Mouse (Mus musculus) neural tube, embryonic 11.5 days (tissue): Measurements from ENCODE around the gene Emcn. TPM values are rescaled to one million over a fixed set of nuclear protein-coding genes. Genes with fewer than 3 reads are reported as not detected.

Experiments used
- ATAC-seq: fragments of 200-750 bp; cut with Nextera tagmentation; 2 replicates; pipeline ENCODE4 v1.8.0; 2017; ENCODE audit warnings: moderate number of reproducible peaks, mild to moderate bottlenecking, moderate TSS enrichment, moderate library complexity; ENCODE audit not compliant: insufficient read depth, low FRiP score, low TSS enrichment
- DNase-seq: peaks from one replicate; pipeline ENCODE4 v3.0.0-alpha.2; 2015; ENCODE audit warnings: low spot score
- H3K27ac ChIP-seq: fragments of 300-500 bp; sonication (generic); 2 replicates; pipeline ENCODE4 v1.5.1; 2014; ENCODE audit warnings: low read depth, mild to moderate bottlenecking, low read length
- H3K27me3 ChIP-seq: fragments of 300-500 bp; sonication (generic); 2 replicates; pipeline ENCODE4 v1.6.1; 2014; ENCODE audit warnings: mild to moderate bottlenecking, low read length, mixed read lengths; ENCODE audit not compliant: control insufficient read depth, insufficient read depth
- H3K36me3 ChIP-seq: fragments of 300-500 bp; sonication (generic); 2 replicates; pipeline ENCODE4 v1.6.1; 2014; ENCODE audit warnings: mild to moderate bottlenecking, low read length, moderate library complexity, mixed read lengths; ENCODE audit not compliant: control insufficient read depth, insufficient read depth
- H3K4me1 ChIP-seq: fragments of 300-500 bp; sonication (generic); 2 replicates; pipeline ENCODE4 v1.6.1; 2014; ENCODE audit warnings: low read length, mixed read lengths; ENCODE audit not compliant: control insufficient read depth, insufficient read depth
- H3K4me2 ChIP-seq: fragments of 300-500 bp; sonication (generic); 2 replicates; pipeline ENCODE4 v1.6.1; 2014; ENCODE audit warnings: low read depth, mild to moderate bottlenecking, moderate library complexity
- H3K4me3 ChIP-seq: fragments of 300-500 bp; sonication (generic); 2 replicates; pipeline ENCODE4 v1.5.1; 2014; ENCODE audit warnings: low read depth, low read length
- H3K9ac ChIP-seq: fragments of 300-500 bp; sonication (generic); 2 replicates; pipeline ENCODE4 v1.6.1; 2014; ENCODE audit warnings: mild to moderate bottlenecking, low read length
- H3K9me3 ChIP-seq: fragments of 300-500 bp; sonication (generic); 2 replicates; pipeline ENCODE4 v1.6.1; 2016; ENCODE audit warnings: low read length; ENCODE audit not compliant: control insufficient read depth
- WGBS: fragments of 180-500 bp; shearing (Covaris S2); extraction: QIAGEN DNeasy Blood & Tissue Kit; methylation state at CpG from one replicate; pipeline ENCODE4 v1.1.7; 2014; 5-methylcytosine and 5-hydroxymethylcytosine counted together
- polyA plus RNA-seq: library from polyadenylated mRNA; unstranded; fragments of >200 nt; fragmentation: Nextera tagmentation; extraction: Ambion mirVana; gene quantifications from 2 replicates; pipeline ENCODE4 v1.2.1, GENCODE M21; 2014

The Emcn gene
- polyA plus RNA-seq, 1 experiment from 2014 or later = 32.0 TPM

- no peak overlapping the region for H3K9ac ChIP-seq
- H3K4me1 ChIP-seq = no peaks in the 10 kb centered on the region
- no peak overlapping the region for H3K4me3 ChIP-seq
- 87% methylated on average over 4 of the region's 4 CpGs for WGBS
- no peak overlapping the region for H3K27ac ChIP-seq
- DNase-seq = no peak
- no peaks in the 10 kb centered on the region for H3K27me3 ChIP-seq
- no peak overlapping the region for H3K4me2 ChIP-seq
- no peak for ATAC-seq
- no peaks in the 10 kb centered on the region for H3K9me3 ChIP-seq
- H3K36me3 ChIP-seq = no peaks in the 10 kb centered on the region
Measured at GRCm38 (mm10) chr3:137356697-137357096, 15.8 kb downstream of the Emcn start.

DNA sequence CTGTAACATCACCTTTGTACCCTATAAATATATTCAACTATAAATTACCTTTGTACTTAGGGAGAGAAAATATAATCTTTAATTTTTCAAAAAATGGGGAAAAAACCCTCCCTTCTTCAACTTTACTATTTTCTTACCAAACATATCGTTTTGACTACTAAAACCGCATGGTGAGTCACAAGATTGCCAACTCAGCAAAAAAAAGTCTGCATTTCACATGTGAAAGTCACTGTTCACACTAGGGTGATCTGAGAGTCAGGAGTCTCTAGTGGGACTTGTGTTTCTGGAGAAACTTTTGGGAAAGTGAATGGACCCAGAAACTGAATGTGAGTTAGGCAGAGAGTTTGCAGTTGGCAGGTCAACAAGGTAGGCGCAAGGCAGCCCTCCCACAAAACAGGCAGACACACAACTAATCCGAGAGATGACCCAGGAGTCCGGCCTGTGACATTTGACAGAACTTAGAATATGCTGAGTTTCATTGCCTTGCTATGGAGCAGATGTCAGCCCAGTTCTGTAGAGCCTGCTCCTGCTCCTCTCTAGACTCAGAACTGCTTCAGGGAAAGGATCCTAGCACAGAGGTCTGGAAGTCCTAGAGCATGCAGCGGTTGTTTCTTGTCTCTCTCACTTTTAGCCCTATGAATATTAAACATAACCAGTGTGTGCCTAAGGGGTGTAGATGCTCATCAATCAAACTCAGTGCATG lies 26.4 kb downstream of the Emcn start:
- 92% methylated on average over 6 of the region's 6 CpGs for WGBS
- H3K27me3 ChIP-seq = no peaks in the 10 kb centered on the region
- DNase-seq (no peak), ATAC-seq (no peak)
- no peak overlapping the region for H3K9ac ChIP-seq
- no peak overlapping the region for H3K4me2 ChIP-seq
- H3K9me3 ChIP-seq = no peaks in the 10 kb centered on the region
- H3K36me3 ChIP-seq = no peaks in the 10 kb centered on the region
- H3K4me3 ChIP-seq = no peak overlapping the region
- H3K27ac ChIP-seq = no peak overlapping the region
- no peaks in the 10 kb centered on the region for H3K4me1 ChIP-seq

- WGBS = 77% methylated on average over 3 of the region's 3 CpGs
- DNase-seq (no peak), ATAC-seq (no peak)
- no peak overlapping the region for H3K9ac ChIP-seq
- H3K4me2 ChIP-seq = no peak overlapping the region
- no peak overlapping the region for H3K4me3 ChIP-seq
- H3K4me1 ChIP-seq = no peaks in the 10 kb centered on the region
- no peak overlapping the region for H3K27ac ChIP-seq
- H3K9me3 ChIP-seq = no peaks in the 10 kb centered on the region
- H3K27me3 ChIP-seq = no peaks in the 10 kb centered on the region
- no peaks in the 10 kb centered on the region for H3K36me3 ChIP-seq
Measured at GRCm38 (mm10) chr3:137367826-137368325, 27.0 kb downstream of the Emcn start.

DNA sequence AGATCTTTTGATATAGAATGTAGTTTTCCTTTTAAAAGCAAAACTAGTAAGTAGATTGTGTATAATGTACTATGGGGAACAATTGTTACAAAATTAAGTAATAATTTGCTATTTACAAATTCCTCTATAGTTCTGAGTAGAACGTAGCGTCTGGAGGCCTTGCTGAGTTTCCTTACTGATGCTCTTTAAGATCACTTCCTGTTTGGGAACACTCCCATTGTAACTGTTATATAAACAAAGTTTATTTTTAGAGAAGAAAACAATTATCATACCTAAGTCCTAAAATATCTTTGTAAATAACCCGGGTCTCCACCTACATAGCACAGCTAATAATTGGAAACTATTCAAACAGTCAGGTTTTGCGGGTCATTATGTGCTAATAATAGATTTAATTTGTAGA lies 32.0 kb downstream of the Emcn start:
- no peaks in the 10 kb centered on the region for H3K36me3 ChIP-seq
- no peak for DNase-seq
- no peak for ATAC-seq
- H3K9me3 ChIP-seq = no peaks in the 10 kb centered on the region
- no peak overlapping the region for H3K4me2 ChIP-seq
- no peak overlapping the region for H3K27ac ChIP-seq
- H3K4me3 ChIP-seq = no peak overlapping the region
- no peak overlapping the region for H3K9ac ChIP-seq
- H3K27me3 ChIP-seq = no peaks in the 10 kb centered on the region
- H3K4me1 ChIP-seq = no peaks in the 10 kb centered on the region
- WGBS = 88% methylated on average over 4 of the region's 4 CpGs

GRCm38 (mm10) chr3:137382311-137382710 lies 41.4 kb downstream of the Emcn start:
- H3K4me3 ChIP-seq = no peak overlapping the region
- no peak overlapping the region for H3K4me2 ChIP-seq
- H3K36me3 ChIP-seq = no peaks in the 10 kb centered on the region
- H3K4me1 ChIP-seq = no peaks in the 10 kb centered on the region
- H3K9me3 ChIP-seq = no peaks in the 10 kb centered on the region
- no peak overlapping the region for H3K27ac ChIP-seq
- no peak overlapping the region for H3K9ac ChIP-seq
- WGBS = 86% methylated on average over 2 of the region's 2 CpGs
- ATAC-seq = no peak
- DNase-seq = no peak
- H3K27me3 ChIP-seq = no peaks in the 10 kb centered on the region

GRCm38 (mm10) chr3:137395588-137395987 lies 54.7 kb downstream of the Emcn start:
- no peaks in the 10 kb centered on the region for H3K4me1 ChIP-seq
- H3K27ac ChIP-seq = no peak overlapping the region
- no peaks in the 10 kb centered on the region for H3K9me3 ChIP-seq
- no peak overlapping the region for H3K9ac ChIP-seq
- ATAC-seq = no peak
- no peaks in the 10 kb centered on the region for H3K36me3 ChIP-seq
- no peaks in the 10 kb centered on the region for H3K27me3 ChIP-seq
- H3K4me2 ChIP-seq = no peak overlapping the region
- no peak overlapping the region for H3K4me3 ChIP-seq
- DNase-seq = no peak
- 60% methylated on average over 11 of the region's 11 CpGs for WGBS

GRCm38 (mm10) chr3:137415451-137416086 lies 74.7 kb downstream of the Emcn start:
- Histone ChIP-seq H3K9ac (no peak overlapping the region), H3K4me1 (no peaks in the 10 kb centered on the region), H3K27ac (no peak overlapping the region), H3K36me3 (no peaks in the 10 kb centered on the region), H3K27me3 (no peaks in the 10 kb centered on the region), H3K9me3 (no peaks in the 10 kb centered on the region), H3K4me2 (no peak overlapping the region), H3K4me3 (no peak overlapping the region)
- DNase-seq = no peak
- 75% methylated on average over 5 of the region's 5 CpGs for WGBS
- ATAC-seq = no peak

- H3K27ac ChIP-seq = no peak overlapping the region
- no peak for DNase-seq
- H3K9ac ChIP-seq = no peak overlapping the region
- H3K4me2 ChIP-seq = no peak overlapping the region
- ATAC-seq = no peak
- H3K4me1 ChIP-seq = no peaks in the 10 kb centered on the region
- no peaks in the 10 kb centered on the region for H3K9me3 ChIP-seq
- H3K36me3 ChIP-seq = no peaks in the 10 kb centered on the region
- H3K27me3 ChIP-seq = no peaks in the 10 kb centered on the region
- no peak overlapping the region for H3K4me3 ChIP-seq
- 77% methylated on average over 4 of the region's 4 CpGs for WGBS
Measured at GRCm38 (mm10) chr3:137418636-137419035, 77.8 kb downstream of the Emcn start.

DNA sequence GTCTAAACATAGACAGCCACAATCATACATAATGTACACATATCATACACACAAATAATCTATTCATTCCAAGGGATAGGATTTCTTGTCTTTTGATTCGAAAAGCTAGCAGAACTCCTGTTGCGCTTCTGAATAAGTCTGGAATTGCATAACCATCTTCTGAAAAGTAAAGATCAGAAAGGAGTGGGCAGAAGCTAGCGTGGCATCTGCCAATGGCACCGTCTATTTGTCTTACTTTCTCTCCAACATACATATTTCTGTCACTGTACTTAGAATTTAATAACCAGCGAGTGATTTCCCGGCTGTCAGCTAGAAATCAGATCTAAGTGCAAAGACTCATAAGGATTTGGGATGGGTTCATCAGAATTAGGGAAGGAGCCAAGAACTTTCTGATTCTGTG lies 88.6 kb downstream of the Emcn start:
- Histone ChIP-seq H3K4me2 (no peak overlapping the region), H3K9me3 (no peaks in the 10 kb centered on the region), H3K4me3 (no peak overlapping the region), H3K4me1 (no peaks in the 10 kb centered on the region), H3K27me3 (no peaks in the 10 kb centered on the region), H3K27ac (no peak overlapping the region), H3K36me3 (no peaks in the 10 kb centered on the region), H3K9ac (no peak overlapping the region)
- no peak for ATAC-seq
- DNase-seq = no peak
- 94% methylated on average over 6 of the region's 6 CpGs for WGBS
